Mouse (Mus musculus): ENCODE data around the gene Baiap2l1. TPM values are rescaled to one million over a fixed set of nuclear protein-coding genes. Genes with fewer than 3 reads are reported as not detected.
A peak's percentile ranks its signal among the peaks of the same experiment; 100 is the strongest.
"Not testable (repeated sequence)": the region's sequence is repeated elsewhere in the genome, so short reads cannot be mapped to it uniquely, and the experiment has no call there.

Baiap2l1 gene
- polyA plus RNA-seq, 1 experiment from 2014 or later = 12.7 TPM

GRCm38 (mm10) chr5:144338787-144339186 is 19.1 kb downstream of the Baiap2l1 start:
- Histone ChIP-seq H3K9ac (no peak overlapping the region), H3K4me3 (no peak overlapping the region), H3K27me3 (no peaks in the 10 kb centered on the region), H3K36me3 (no peaks in the 10 kb centered on the region), H3K27ac (no peak overlapping the region), H3K4me2 (no peak overlapping the region), H3K9me3 (no peaks in the 10 kb centered on the region), H3K4me1 (no peaks in the 10 kb centered on the region)
- 51% methylated on average over 1 of the region's 1 CpGs for WGBS
- no peak for ATAC-seq (ENCODE audit: insufficient number of reproducible peaks, low FRiP score, low TSS enrichment, low read depth)

GRCm38 (mm10) chr5:144335357-144335756 is 22.6 kb downstream of the Baiap2l1 start:
- not testable (repeated sequence) for H3K27ac ChIP-seq; H3K9ac ChIP-seq; H3K27me3 ChIP-seq; H3K4me2 ChIP-seq; H3K4me3 ChIP-seq; H3K4me1 ChIP-seq; ATAC-seq (ENCODE audit: insufficient number of reproducible peaks, low FRiP score, low TSS enrichment, low read depth); H3K36me3 ChIP-seq; H3K9me3 ChIP-seq
- WGBS = 72% methylated on average over 6 of the region's 6 CpGs

GRCm38 (mm10) chr5:144334010-144334409 is 23.9 kb downstream of the Baiap2l1 start:
- no peak for ATAC-seq (ENCODE audit: insufficient number of reproducible peaks, low FRiP score, low TSS enrichment, low read depth)
- WGBS = 80% methylated on average over 11 of the region's 11 CpGs
- H3K27me3 ChIP-seq = no peaks in the 10 kb centered on the region
- H3K4me3 ChIP-seq = no peak overlapping the region
- H3K9me3 ChIP-seq = no peaks in the 10 kb centered on the region
- no peak overlapping the region for H3K27ac ChIP-seq
- H3K36me3 ChIP-seq = no peaks in the 10 kb centered on the region
- no peak overlapping the region for H3K4me2 ChIP-seq
- H3K9ac ChIP-seq = no peak overlapping the region
- no peaks in the 10 kb centered on the region for H3K4me1 ChIP-seq

GRCm38 (mm10) chr5:144322717-144323116 is 35.2 kb downstream of the Baiap2l1 start:
- no peak for ATAC-seq (ENCODE audit: insufficient number of reproducible peaks, low FRiP score, low TSS enrichment, low read depth)
- Histone ChIP-seq H3K4me1 (peaks cover 9% of the 10 kb centered on the region; the same call in 1 of the 2 replicates), H3K4me3 (no peak overlapping the region), H3K36me3 (no peaks in the 10 kb centered on the region), H3K27me3 (no peaks in the 10 kb centered on the region), H3K27ac (no peak overlapping the region), H3K9me3 (no peaks in the 10 kb centered on the region), H3K9ac (no peak overlapping the region), H3K4me2 (no peak overlapping the region)
- WGBS = 91% methylated on average over 3 of the region's 3 CpGs

- ATAC-seq (ENCODE audit: insufficient number of reproducible peaks, low FRiP score, low TSS enrichment, low read depth) = no peak
- no peak overlapping the region for H3K9ac ChIP-seq
These were observed 36.2 kb downstream of the Baiap2l1 start for GRCm38 (mm10) chr5:144321681-144322080.

GRCm38 (mm10) chr5:144318286-144318685 is 39.6 kb downstream of the Baiap2l1 start:
- H3K4me2 ChIP-seq = no peak overlapping the region
- H3K9me3 ChIP-seq = no peaks in the 10 kb centered on the region
- H3K27me3 ChIP-seq = no peaks in the 10 kb centered on the region
- H3K9ac ChIP-seq = no peak overlapping the region
- no peak overlapping the region for H3K4me3 ChIP-seq
- peak overlapping the region; percentile 51 for H3K27ac ChIP-seq
- peaks cover 16% of the 10 kb centered on the region for H3K4me1 ChIP-seq
- WGBS = 30% methylated on average over 6 of the region's 6 CpGs
- H3K36me3 ChIP-seq = no peaks in the 10 kb centered on the region
- 0 out of 2 replicates have a peak, but pooled peaks have one; percentile 58 for ATAC-seq (ENCODE audit: insufficient number of reproducible peaks, low FRiP score, low TSS enrichment, low read depth)

More at GRCm38 (mm10) chr5:144321681-144322080, 36.2 kb downstream of the Baiap2l1 start:
- H3K9me3 ChIP-seq = no peaks in the 10 kb centered on the region
- no peaks in the 10 kb centered on the region for H3K36me3 ChIP-seq
- no peak overlapping the region for H3K4me3 ChIP-seq
- H3K4me1 ChIP-seq = peaks cover 9% of the 10 kb centered on the region; the same call in 1 of the 2 replicates
- H3K4me2 ChIP-seq = no peak overlapping the region
- H3K27me3 ChIP-seq = no peaks in the 10 kb centered on the region
- 45% methylated on average over 7 of the region's 7 CpGs for WGBS
- H3K27ac ChIP-seq = no peak overlapping the region

DNA sequence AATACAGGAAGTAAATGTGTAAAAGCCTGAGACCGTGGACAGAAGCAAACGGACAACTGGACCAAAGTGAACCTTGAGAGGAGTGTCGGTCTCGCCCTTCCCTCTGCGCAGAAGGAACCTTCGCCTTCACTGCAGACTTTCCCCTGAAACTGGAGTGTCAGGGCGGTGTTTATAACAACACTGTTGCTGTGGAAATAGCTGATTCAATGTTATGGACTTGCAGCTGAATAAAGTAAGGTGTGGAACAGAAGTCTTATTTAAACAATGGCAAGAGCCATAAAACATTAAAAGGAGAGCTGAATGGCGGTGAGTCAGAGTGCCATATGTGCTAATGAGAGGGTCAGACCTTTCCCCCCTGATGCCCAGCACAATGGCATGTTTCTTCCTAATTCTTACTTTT is 40.5 kb downstream of the Baiap2l1 start:
- no peak overlapping the region for H3K4me2 ChIP-seq
- H3K9ac ChIP-seq = no peak overlapping the region
- H3K4me3 ChIP-seq = no peak overlapping the region
- H3K36me3 ChIP-seq = no peaks in the 10 kb centered on the region
- ATAC-seq (ENCODE audit: insufficient number of reproducible peaks, low FRiP score, low TSS enrichment, low read depth) = no peak
- peak overlapping the region; percentile 51; the same call in 1 of the 2 replicates for H3K27ac ChIP-seq
- 69% methylated on average over 8 of the region's 8 CpGs for WGBS
- no peaks in the 10 kb centered on the region for H3K27me3 ChIP-seq
- H3K9me3 ChIP-seq = no peaks in the 10 kb centered on the region
- H3K4me1 ChIP-seq = peaks cover 17% of the 10 kb centered on the region

GRCm38 (mm10) chr5:144316442-144316841 is 41.5 kb downstream of the Baiap2l1 start:
- Histone ChIP-seq H3K4me2 (no peak overlapping the region), H3K27ac (no peak overlapping the region), H3K4me3 (no peak overlapping the region), H3K36me3 (no peaks in the 10 kb centered on the region), H3K9ac (no peak overlapping the region), H3K4me1 (peaks cover 17% of the 10 kb centered on the region), H3K9me3 (no peaks in the 10 kb centered on the region), H3K27me3 (no peaks in the 10 kb centered on the region)
- WGBS = 70% methylated on average over 3 of the region's 3 CpGs
- ATAC-seq (ENCODE audit: insufficient number of reproducible peaks, low FRiP score, low TSS enrichment, low read depth) = no peak

GRCm38 (mm10) chr5:144314731-144315494 is 43.0 kb downstream of the Baiap2l1 start:
- H3K4me3 ChIP-seq = no peak overlapping the region
- H3K4me2 ChIP-seq = no peak overlapping the region
- H3K9ac ChIP-seq = no peak overlapping the region
- H3K9me3 ChIP-seq = no peaks in the 10 kb centered on the region
- H3K4me1 ChIP-seq = peaks cover 17% of the 10 kb centered on the region
- ATAC-seq (ENCODE audit: insufficient number of reproducible peaks, low FRiP score, low TSS enrichment, low read depth) = no peak
- H3K36me3 ChIP-seq = no peaks in the 10 kb centered on the region
- H3K27me3 ChIP-seq = no peaks in the 10 kb centered on the region
- H3K27ac ChIP-seq = no peak overlapping the region
- WGBS = 71% methylated on average over 12 of the region's 12 CpGs

DNA sequence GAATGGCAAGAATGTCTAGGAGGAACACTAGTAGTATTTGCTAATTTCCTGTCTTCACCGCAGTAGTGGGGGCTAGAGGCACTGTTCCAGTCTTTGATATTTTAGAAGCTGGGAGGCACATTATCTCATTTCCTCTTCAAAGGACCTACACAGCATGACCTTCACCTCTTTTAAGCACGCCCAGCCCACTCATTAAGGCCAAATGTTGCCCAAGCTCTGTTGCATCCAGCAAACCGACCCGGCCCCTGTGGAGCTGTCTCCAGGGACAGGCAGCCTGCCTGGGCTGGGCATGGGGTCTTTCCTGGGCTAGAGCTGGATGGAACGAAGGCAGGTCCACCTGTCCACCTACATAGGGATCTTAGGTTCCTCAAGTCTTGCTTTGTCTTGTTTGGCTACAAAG is 44.6 kb downstream of the Baiap2l1 start:
- no peak overlapping the region for H3K4me2 ChIP-seq
- no peak overlapping the region for H3K9ac ChIP-seq
- no peak overlapping the region for H3K27ac ChIP-seq
- 7% methylated on average over 5 of the region's 5 CpGs for WGBS
- H3K9me3 ChIP-seq = no peaks in the 10 kb centered on the region
- no peak overlapping the region for H3K4me3 ChIP-seq
- peaks cover 10% of the 10 kb centered on the region for H3K4me1 ChIP-seq
- no peak for ATAC-seq (ENCODE audit: insufficient number of reproducible peaks, low FRiP score, low TSS enrichment, low read depth)
- H3K36me3 ChIP-seq = no peaks in the 10 kb centered on the region
- H3K27me3 ChIP-seq = no peaks in the 10 kb centered on the region

DNA sequence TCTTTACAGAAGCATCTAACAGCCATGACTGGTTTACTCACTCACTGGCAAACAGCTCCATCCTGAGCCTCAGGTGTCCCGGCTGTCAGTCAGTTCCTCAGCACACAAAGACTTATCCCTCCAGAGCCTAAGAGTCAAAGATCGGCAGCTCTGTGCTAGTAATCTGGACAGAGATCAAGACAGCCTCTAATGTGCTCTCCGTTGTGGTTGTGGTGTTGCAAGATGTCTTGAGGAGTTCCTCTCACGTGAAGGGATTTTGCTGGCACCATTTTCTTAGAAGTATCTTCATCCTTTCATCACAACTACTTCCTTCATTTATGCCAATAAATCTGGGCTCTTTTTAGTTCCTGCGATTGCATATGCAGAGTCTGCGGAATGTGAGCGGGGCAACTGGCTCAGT is 45.7 kb downstream of the Baiap2l1 start:
- no peak overlapping the region for H3K9ac ChIP-seq
- no peak for ATAC-seq (ENCODE audit: insufficient number of reproducible peaks, low FRiP score, low TSS enrichment, low read depth)
- H3K4me1 ChIP-seq = peaks cover 8% of the 10 kb centered on the region; the same call in 1 of the 2 replicates
- no peaks in the 10 kb centered on the region for H3K9me3 ChIP-seq
- H3K36me3 ChIP-seq = no peaks in the 10 kb centered on the region
- H3K27ac ChIP-seq = no peak overlapping the region
- H3K27me3 ChIP-seq = no peaks in the 10 kb centered on the region
- no peak overlapping the region for H3K4me2 ChIP-seq
- H3K4me3 ChIP-seq = no peak overlapping the region
- 70% methylated on average over 7 of the region's 7 CpGs for WGBS

DNA sequence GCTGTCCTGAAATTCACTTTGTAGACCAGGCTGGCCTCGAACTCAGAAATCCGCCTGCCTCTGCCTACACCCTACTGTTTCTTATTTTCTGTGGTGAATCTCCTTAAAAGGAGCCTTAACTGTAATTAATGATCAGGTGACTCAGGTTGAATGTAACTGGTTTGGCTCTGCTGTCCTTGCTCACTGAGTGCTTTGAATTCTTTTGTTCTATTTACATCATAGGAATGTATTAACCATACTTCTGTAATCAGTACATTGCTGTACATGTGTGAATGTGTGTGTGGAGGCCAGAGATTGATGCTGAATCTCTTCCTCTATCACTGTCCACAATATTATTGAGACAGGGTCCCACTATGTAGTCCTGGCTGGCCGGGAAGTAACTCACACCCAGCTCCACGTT is 49.0 kb downstream of the Baiap2l1 start:
- Histone ChIP-seq H3K4me1 (peaks cover 5% of the 10 kb centered on the region; the same call in 1 of the 2 replicates), H3K9me3 (no peaks in the 10 kb centered on the region), H3K27ac (no peak overlapping the region), H3K4me3 (no peak overlapping the region), H3K27me3 (no peaks in the 10 kb centered on the region), H3K4me2 (no peak overlapping the region), H3K9ac (no peak overlapping the region), H3K36me3 (no peaks in the 10 kb centered on the region)
- ATAC-seq (ENCODE audit: insufficient number of reproducible peaks, low FRiP score, low TSS enrichment, low read depth) = no peak
- WGBS = 66% methylated on average over 4 of the region's 4 CpGs
